Mouse (Mus musculus): ENCODE measurements around the gene Pfn3. TPM values are rescaled to one million over a fixed set of nuclear protein-coding genes. Genes with fewer than 3 reads are reported as not detected.

The Pfn3 gene
- polyA plus RNA-seq, 1 experiment from 2014 or later, result not detected

DNA sequence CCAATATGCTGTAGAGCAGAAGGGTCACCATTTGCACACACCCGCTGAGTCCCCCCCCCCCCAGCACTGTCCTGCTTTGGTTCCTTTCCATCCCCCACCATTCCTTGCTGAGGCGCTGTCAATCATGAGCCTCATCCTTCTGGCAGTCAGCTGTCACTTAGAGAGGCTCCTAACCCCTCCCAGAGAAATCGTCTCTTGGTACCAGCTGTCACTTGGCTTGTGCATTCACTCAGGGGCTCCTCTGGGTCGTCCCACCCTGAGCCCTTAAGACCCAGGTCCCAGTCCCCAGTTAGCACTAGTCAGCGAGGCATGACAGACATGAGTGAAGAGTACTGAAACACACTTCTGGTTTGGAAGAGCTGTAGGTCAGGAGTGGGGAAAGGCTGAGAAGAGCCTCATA is 43.3 kb downstream of the Pfn3 start:
- DNase-seq (no peak), ATAC-seq (ENCODE audit: insufficient read depth) (no peak)
- Histone ChIP-seq H3K9me3 (ENCODE audit: low read depth, low read length) (no peaks in the 10 kb centered on the region), H3K4me1 (ENCODE audit: insufficient read depth) (no peaks in the 10 kb centered on the region), H3K27me3 (ENCODE audit: insufficient read depth, low read length) (no peaks in the 10 kb centered on the region), H3K9ac (no peak overlapping the region), H3K4me2 (no peak overlapping the region), H3K27ac (ENCODE audit: low read depth) (no peak overlapping the region), H3K4me3 (ENCODE audit: low read depth, low read length) (no peak overlapping the region), H3K36me3 (ENCODE audit: insufficient read depth) (no peaks in the 10 kb centered on the region)
- TF ChIP-seq CTCF (IDR thresholded peaks at IDR 0.05; ENCODE audit: low read depth), result no peak
- 50% methylated on average over 5 of the region's 5 CpGs for WGBS

DNA sequence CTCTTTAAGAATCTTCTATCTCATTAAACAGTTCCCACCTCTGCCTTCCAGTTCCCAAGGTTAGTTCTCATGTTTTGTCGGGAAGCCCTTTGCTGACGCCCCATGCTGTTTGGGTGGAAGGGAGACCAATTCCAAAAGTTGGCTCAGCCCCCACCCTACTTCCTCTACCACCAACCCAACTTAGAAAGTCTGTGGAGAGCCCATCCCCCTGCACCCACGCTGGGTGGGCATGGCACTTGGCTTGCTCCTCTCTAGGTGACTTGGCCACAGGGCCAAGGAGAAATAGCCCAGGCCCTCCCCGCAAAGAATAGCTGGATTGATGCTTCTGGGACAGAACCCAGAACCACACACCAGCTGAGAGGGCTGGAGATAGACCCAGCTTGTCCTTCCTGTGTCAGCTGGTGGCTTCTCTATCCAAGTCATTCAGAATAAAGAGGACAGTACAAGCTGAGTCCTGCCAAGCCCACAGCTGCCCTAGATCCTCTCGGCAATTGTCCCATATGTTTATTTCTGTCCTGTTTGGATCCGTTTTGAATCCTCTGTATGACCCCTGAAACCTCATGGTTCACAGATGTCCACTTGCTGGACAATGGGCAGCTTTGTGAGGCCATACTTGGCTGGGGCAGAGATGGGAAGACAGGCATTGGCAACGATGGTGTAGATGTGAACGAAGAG is 43.9 kb downstream of the Pfn3 start:
- WGBS, result 66% methylated on average over 8 of the region's 8 CpGs
- H3K9me3 ChIP-seq (ENCODE audit: low read depth, low read length), result no peaks in the 10 kb centered on the region
- no peak for TF ChIP-seq CTCF (IDR thresholded peaks at IDR 0.05; ENCODE audit: low read depth)
- ATAC-seq (ENCODE audit: insufficient read depth), result no peak
- no peaks in the 10 kb centered on the region for H3K4me1 ChIP-seq (ENCODE audit: insufficient read depth)
- H3K27ac ChIP-seq (ENCODE audit: low read depth), result no peak overlapping the region
- no peak overlapping the region for H3K9ac ChIP-seq
- no peak overlapping the region for H3K4me3 ChIP-seq (ENCODE audit: low read depth, low read length)
- H3K4me2 ChIP-seq, result no peak overlapping the region
- no peaks in the 10 kb centered on the region for H3K27me3 ChIP-seq (ENCODE audit: insufficient read depth, low read length)
- H3K36me3 ChIP-seq (ENCODE audit: insufficient read depth), result no peaks in the 10 kb centered on the region
- no peak for DNase-seq

DNA sequence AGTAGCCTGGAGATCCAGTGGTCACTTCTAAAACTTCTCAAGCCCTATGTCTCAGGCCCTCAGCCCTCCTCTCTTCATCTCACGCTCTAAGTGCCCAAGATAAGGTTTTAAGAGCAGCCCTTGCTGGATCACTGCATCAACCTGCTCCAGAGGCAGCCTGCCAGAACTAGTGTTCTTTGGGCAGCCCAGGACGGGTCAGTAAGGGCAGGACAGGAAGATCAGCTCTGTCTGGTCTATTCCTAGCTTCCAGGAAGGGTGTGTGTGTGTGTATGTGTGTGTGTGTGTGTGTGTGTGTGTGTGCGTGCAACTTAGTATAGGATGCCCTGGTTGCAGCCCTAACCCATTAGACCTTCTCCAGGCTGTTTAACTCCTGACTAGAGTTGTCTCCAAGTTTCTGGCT is 44.8 kb downstream of the Pfn3 start:
- Histone ChIP-seq H3K9ac (no peak overlapping the region; the same call in 1 of the 2 replicates), H3K27ac (ENCODE audit: low read depth) (no peak overlapping the region), H3K9me3 (ENCODE audit: low read depth, low read length) (no peaks in the 10 kb centered on the region), H3K4me3 (ENCODE audit: low read depth, low read length) (no peak overlapping the region), H3K4me1 (ENCODE audit: insufficient read depth) (no peaks in the 10 kb centered on the region), H3K36me3 (ENCODE audit: insufficient read depth) (no peaks in the 10 kb centered on the region), H3K4me2 (0 out of 2 replicates have a peak overlapping the region, but pooled peaks have one; percentile 18), H3K27me3 (ENCODE audit: insufficient read depth, low read length) (no peaks in the 10 kb centered on the region)
- DNase-seq, result no peak
- ATAC-seq (ENCODE audit: insufficient read depth), result no peak
- no peak for TF ChIP-seq CTCF (IDR thresholded peaks at IDR 0.05; ENCODE audit: low read depth)
- 44% methylated on average over 3 of the region's 3 CpGs for WGBS

DNA sequence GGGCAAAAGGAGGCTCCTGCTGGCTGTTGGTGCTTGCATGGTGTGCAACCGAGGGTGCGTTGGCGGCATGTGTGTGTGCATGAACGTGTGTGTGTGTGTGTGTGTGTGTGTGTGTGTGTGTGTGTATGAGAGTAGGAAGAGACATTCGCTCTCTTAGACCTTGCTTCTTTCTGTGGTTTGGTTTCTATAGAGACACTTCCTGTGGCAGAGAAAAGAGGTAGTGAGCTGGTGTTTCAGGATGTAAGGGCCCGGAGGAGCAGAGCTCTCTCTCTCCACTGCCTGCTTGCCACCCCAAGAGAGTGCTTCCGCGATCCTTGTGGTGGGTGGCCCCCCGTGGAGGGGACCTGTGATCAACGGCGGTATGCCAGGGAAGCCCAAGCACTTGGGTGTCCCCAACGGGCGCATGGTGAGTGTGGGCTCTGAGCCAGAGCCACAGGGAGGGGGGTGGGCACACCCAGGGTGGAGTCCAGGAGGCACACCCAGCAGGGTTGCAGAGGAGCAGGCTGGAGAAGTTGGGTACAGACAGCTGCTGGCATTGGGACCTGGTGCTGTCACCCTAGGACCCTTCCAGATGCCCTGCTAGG is 45.4 kb downstream of the Pfn3 start, which contains the start of gene Rgs14:
Rgs14 (plus strand) TSS at position 202 of the 584 bp plus-strand sequence.
- WGBS, result 44% methylated on average over 13 of the region's 13 CpGs
- Histone ChIP-seq H3K9ac (no peak within 1 kb of the TSS; the same call in 1 of the 2 replicates), H3K27ac (ENCODE audit: low read depth) (no peak within 1 kb of the TSS), H3K4me1 (ENCODE audit: insufficient read depth) (no peaks in the 10 kb centered on the region), H3K4me2 (0 out of 2 replicates have a peak within 1 kb of the TSS, but pooled peaks have one; percentile 18), H3K4me3 (ENCODE audit: low read depth, low read length) (no peak within 1 kb of the TSS), H3K36me3 (ENCODE audit: insufficient read depth) (no peaks in the 10 kb centered on the region), H3K27me3 (ENCODE audit: insufficient read depth, low read length) (no peaks in the 10 kb centered on the region), H3K9me3 (ENCODE audit: low read depth, low read length) (no peaks in the 10 kb centered on the region)
- ATAC-seq (ENCODE audit: insufficient read depth) (peak; percentile 28; the same call in 1 of the 2 replicates), DNase-seq (no peak)
- TF ChIP-seq CTCF (IDR thresholded peaks at IDR 0.05; ENCODE audit: low read depth), result no peak

DNA sequence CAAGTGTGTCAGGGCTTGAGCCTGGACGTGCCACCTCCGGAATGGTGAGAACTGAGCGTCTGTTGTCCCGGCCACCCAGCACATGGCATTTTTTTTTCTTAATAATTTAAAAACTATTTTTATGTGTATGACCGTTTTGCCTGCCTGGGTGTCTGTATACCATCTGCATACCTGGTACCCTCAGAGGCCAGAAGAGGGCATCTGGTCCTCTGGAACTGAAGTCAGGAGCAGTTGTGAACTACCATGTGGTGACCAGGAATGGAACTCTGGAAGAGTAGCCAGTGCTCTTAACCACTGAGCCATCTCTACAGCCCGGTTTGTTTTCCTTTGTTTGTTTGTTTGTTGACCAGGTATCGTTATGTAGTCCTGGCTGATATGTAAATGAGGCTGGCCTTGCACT is 46.6 kb downstream of the Pfn3 start:
- Histone ChIP-seq H3K4me1 (ENCODE audit: insufficient read depth) (no peaks in the 10 kb centered on the region), H3K4me2 (no peak overlapping the region), H3K36me3 (ENCODE audit: insufficient read depth) (no peaks in the 10 kb centered on the region), H3K27ac (ENCODE audit: low read depth) (no peak overlapping the region), H3K27me3 (ENCODE audit: insufficient read depth, low read length) (no peaks in the 10 kb centered on the region), H3K9ac (no peak overlapping the region), H3K4me3 (ENCODE audit: low read depth, low read length) (no peak overlapping the region), H3K9me3 (ENCODE audit: low read depth, low read length) (no peaks in the 10 kb centered on the region)
- TF ChIP-seq CTCF (IDR thresholded peaks at IDR 0.05; ENCODE audit: low read depth), result no peak
- 64% methylated on average over 7 of the region's 7 CpGs for WGBS
- DNase-seq (no peak), ATAC-seq (ENCODE audit: insufficient read depth) (no peak)

Small RNA genes lying within 50 kb of the gene (microRNA-seq; reads per million reads assigned to microRNA genes)
- gene Mir6943 (ENCODE audit: borderline number of aligned reads), result not detected

Other genes with a start within 250 kb of the Pfn3 start
- 70.0 and 80.7 TPM in 2 replicates for gene Nsd1, start 205.4 kb downstream of the Pfn3 start, polyA plus RNA-seq (2014; fragmentation: Nextera tagmentation; extraction: Ambion mirVana)
- gene Prelid1, start 94.7 kb downstream of the Pfn3 start, polyA plus RNA-seq (2014; fragmentation: Nextera tagmentation; extraction: Ambion mirVana), result 546 and 576 TPM in 2 replicates
- 74.1 and 80.9 TPM in 2 replicates for gene Rab24, start 93.3 kb downstream of the Pfn3 start, polyA plus RNA-seq (2014; fragmentation: Nextera tagmentation; extraction: Ambion mirVana)
- 45.6 and 46.2 TPM in 2 replicates for gene Mxd3, start 85.4 kb downstream of the Pfn3 start, polyA plus RNA-seq (2014; fragmentation: Nextera tagmentation; extraction: Ambion mirVana)
- 105 and 106 TPM in 2 replicates for gene Lman2, start 52.4 kb downstream of the Pfn3 start, polyA plus RNA-seq (2014; fragmentation: Nextera tagmentation; extraction: Ambion mirVana)
- 0.69 and 1.0 TPM in 2 replicates for gene Rgs14, start 45.5 kb downstream of the Pfn3 start, polyA plus RNA-seq (2014; fragmentation: Nextera tagmentation; extraction: Ambion mirVana)
- not detected in 2 replicates for gene Slc34a1, start 17.0 kb downstream of the Pfn3 start, polyA plus RNA-seq (2014; fragmentation: Nextera tagmentation; extraction: Ambion mirVana)
- not detected in 2 replicates for gene F12, start 11.6 kb upstream of the Pfn3 start, polyA plus RNA-seq (2014; fragmentation: Nextera tagmentation; extraction: Ambion mirVana)
- 64.3 and 71.0 TPM in 2 replicates for gene Grk6, start 29.8 kb upstream of the Pfn3 start, polyA plus RNA-seq (2014; fragmentation: Nextera tagmentation; extraction: Ambion mirVana)
- 0.46 and 0.53 TPM in 2 replicates for gene Prr7, start 49.0 kb upstream of the Pfn3 start, polyA plus RNA-seq (2014; fragmentation: Nextera tagmentation; extraction: Ambion mirVana)
- 135 and 153 TPM in 2 replicates for gene Dbn1, start 72.9 kb upstream of the Pfn3 start, polyA plus RNA-seq (2014; fragmentation: Nextera tagmentation; extraction: Ambion mirVana)
- 185 and 199 TPM in 2 replicates for gene Pdlim7, start 98.4 kb upstream of the Pfn3 start, polyA plus RNA-seq (2014; fragmentation: Nextera tagmentation; extraction: Ambion mirVana)
- 2.0 and 2.6 TPM in 2 replicates for gene Dok3, start 114.1 kb upstream of the Pfn3 start, polyA plus RNA-seq (2014; fragmentation: Nextera tagmentation; extraction: Ambion mirVana)
- gene Ddx41, start 121.4 kb upstream of the Pfn3 start, polyA plus RNA-seq (2014; fragmentation: Nextera tagmentation; extraction: Ambion mirVana), result 74.8 and 75.5 TPM in 2 replicates
- gene Fam193b, start 155.9 kb upstream of the Pfn3 start, polyA plus RNA-seq (2014; fragmentation: Nextera tagmentation; extraction: Ambion mirVana), result 33.4 and 38.4 TPM in 2 replicates
- 69.7 and 76.5 TPM in 2 replicates for gene Tmed9, start 158.5 kb upstream of the Pfn3 start, polyA plus RNA-seq (2014; fragmentation: Nextera tagmentation; extraction: Ambion mirVana)
- 16.3 and 22.1 TPM in 2 replicates for gene B4galt7, start 184.7 kb upstream of the Pfn3 start, polyA plus RNA-seq (2014; fragmentation: Nextera tagmentation; extraction: Ambion mirVana)
- 54.9 and 55.8 TPM in 2 replicates for gene Caml, start 207.8 kb upstream of the Pfn3 start, polyA plus RNA-seq (2014; fragmentation: Nextera tagmentation; extraction: Ambion mirVana)
- gene Ddx46, start 219.8 kb upstream of the Pfn3 start, polyA plus RNA-seq (2014; fragmentation: Nextera tagmentation; extraction: Ambion mirVana), result 38.5 and 43.7 TPM in 2 replicates